8 mouse cellular contexts compared by ENCODE assay signal in genomic region chr1:191817418-191818144, GRCm38 (mm10). TPM values are rescaled to one million over a fixed set of nuclear protein-coding genes. Genes with fewer than 3 reads are reported as not detected.
DNase-seq lines count a peak whose midpoint lies in the region; ATAC-seq and TF ChIP-seq lines count a peak whose summit lies in the region.

No protein-coding gene starts in this region.

- H3K4me2 ChIP-seq in hindbrain, embryonic 14.5 days (replicated peaks) = no peak overlapping the region

- 39% methylated on average over 19 of the region's 19 CpGs for WGBS in hindbrain, embryonic 14.5 days

- CTCF ChIA-PET in Patski (lab: Charles Lee) = interaction anchor here (0.6 to 7.2 kb wide), 25 partner anchors 9 to 518 kb away, joined by 3 to 70 read pairs (median 4); partner anchors contain the start of genes Dtl and Ints7

- H3K27me3 ChIP-seq in Patski = no peaks in the 10 kb centered on the region
- H3K27me3 ChIP-seq in hindbrain, embryonic 14.5 days (ENCODE audit: control insufficient read depth, insufficient read depth, low read length) = no peaks in the 10 kb centered on the region

- no peak overlapping the region for H3K9ac ChIP-seq in hindbrain, embryonic 14.5 days

- H3K4me1 ChIP-seq in hindbrain, embryonic 14.5 days (replicated peaks; ENCODE audit: control insufficient read depth, insufficient read depth, low read length) = 0 out of 2 replicates have a peak, but pooled peaks cover 9% of the 10 kb centered on the region

- TF ChIP-seq CTCF in Patski (IDR thresholded peaks at IDR 0.05) = no peak

- no peak overlapping the region for H3K4me3 ChIP-seq in hindbrain, embryonic 14.5 days (replicated peaks; ENCODE audit: low read length)

- no peaks in the 10 kb centered on the region for H3K9me3 ChIP-seq in hindbrain, embryonic 14.5 days (ENCODE audit: control insufficient read depth, low read length)

- POLR2A ChIA-PET in Patski (lab: Charles Lee) = interaction anchor here (0.8 to 2.1 kb wide), 2 partner anchors 87 to 242 kb away, joined by 5 to 9 read pairs; partner anchors contain the start of genes Dtl and Ints7

- H3K36me3 ChIP-seq in hindbrain, embryonic 14.5 days (replicated peaks; ENCODE audit: control insufficient read depth, insufficient read depth) = no peaks in the 10 kb centered on the region

- peak; percentile 80 for ATAC-seq in Patski
- peak; percentile 66; the same call in 1 of the 2 replicates for ATAC-seq in hindbrain, embryonic 14.5 days (ENCODE audit: low FRiP score)

- H3K27ac ChIP-seq in hindbrain, embryonic 14.5 days = no peak overlapping the region

- no peak for DNase-seq in Patski (ENCODE audit: low read depth, low spot score)
- DNase-seq in cerebellum, adult 9-11 months = peak; percentile 87
- DNase-seq in frontal cortex, postnatal 10 days (ENCODE audit: low spot score in 2 of 2) = peak; percentile 61 to 83
- peak; percentile 95 for DNase-seq in hindbrain, embryonic 14.5 days (ENCODE audit: low spot score)
- DNase-seq in layer of hippocampus, postnatal 25 days (ENCODE audit: extremely low spot score in 1 of 2, low spot score in 1 of 2) = peak; percentile 75 to 78
- peak; percentile 87 to 91 for DNase-seq in lung, postnatal 4 days
- DNase-seq in retina, postnatal 7 days (ENCODE audit: low read depth, low spot score) = peak; percentile 79
- peak; percentile 91 for DNase-seq in thymus, postnatal 4 days

- in situ Hi-C loops in Patski (cut with MboI; ENCODE audit: low pct_unique_long_range_greater_than_20kb) = loop anchor here (5.0 to 25.0 kb wide), 3 partner anchors 95 to 455 kb away; no protein-coding TSS in a partner anchor

RNA-seq across cellular contexts. Expression of gene Nek2, which starts 3.7 kb away (rescaled TPM):
- 34.7 TPM for polyA plus RNA-seq in Patski (2021)
- 6.2 and 7.4 TPM in 2 replicates for polyA plus RNA-seq in hindbrain, embryonic 14.5 days (2014; fragmentation: Nextera tagmentation; extraction: Ambion mirVana)
- total RNA-seq in layer of hippocampus, postnatal 25 days (2021) = 1 to 10 TPM; 1.0 to 1.1 TPM
